27 mouse cellular contexts compared by ENCODE assay signal in the genomic region with DNA sequence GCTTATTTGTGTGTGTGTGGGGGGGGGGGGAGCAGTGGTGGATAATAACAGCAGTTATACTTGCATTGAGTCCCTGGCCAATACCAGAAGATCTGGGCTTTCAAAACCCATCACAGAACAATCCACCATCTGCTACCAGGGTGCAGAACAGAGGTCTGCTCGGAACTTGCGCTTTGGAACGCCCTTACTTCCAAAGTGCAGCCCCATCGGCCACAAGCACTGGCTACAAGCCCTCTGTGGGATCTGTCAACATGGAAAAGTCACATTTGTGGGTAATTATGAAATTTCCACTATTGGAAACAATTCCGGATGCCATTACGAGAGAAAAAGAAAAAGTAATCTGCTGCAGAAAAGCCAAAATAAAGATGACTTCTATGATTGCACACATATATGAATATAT.
"Had no signal": no experiment of that assay in that cellular context is flagged by ENCODE, and none has a peak within 500 bp of the region (broad histone marks: within the 10 kb centered on the region; RNA-seq: fewer than 3 reads in every experiment).

No protein-coding gene starts in this region.

- H3K27me3 ChIP-seq: heart, embryonic 12.5 days; hindbrain, embryonic 12.5 days; intestine, embryonic 15.5 days; kidney, embryonic 15.5 days; limb, embryonic 12.5 days; liver, embryonic 13.5 days; liver, embryonic 15.5 days had no signal

- ATAC-seq: hindbrain, embryonic 16.5 days; inflammation-experienced regulatory T-cells, adult 6 months; intestine, embryonic 15.5 days; intestine, postnatal 0 days; liver, postnatal 0 days had no signal

- H3K4me2 ChIP-seq: heart, embryonic 12.5 days; hindbrain, embryonic 12.5 days; hindbrain, embryonic 14.5 days; intestine, embryonic 15.5 days; kidney, embryonic 15.5 days; limb, embryonic 12.5 days; liver, embryonic 11.5 days; liver, embryonic 13.5 days; liver, embryonic 15.5 days had no signal

- H3K36me3 ChIP-seq: hindbrain, embryonic 10.5 days; hindbrain, embryonic 12.5 days; intestine, embryonic 15.5 days; limb, embryonic 10.5 days; limb, embryonic 12.5 days; liver, embryonic 15.5 days had no signal

- H3K9ac ChIP-seq: heart, embryonic 12.5 days; hindbrain, embryonic 12.5 days; hindbrain, embryonic 14.5 days; intestine, embryonic 15.5 days; kidney, embryonic 15.5 days; limb, embryonic 12.5 days; liver, embryonic 13.5 days; liver, embryonic 15.5 days; liver, postnatal 0 days had no signal

- DNase-seq: gastrocnemius, adult 2 months; gastrocnemius, postnatal 10 days; gastrocnemius, postnatal 25 days; heart, postnatal 10 days; heart, postnatal 4 days; kidney, adult 18-20 months; kidney, adult 9 months; kidney, postnatal 4 days; layer of hippocampus, adult 9-11 months; liver, embryonic 13.5 days; liver, postnatal 0 days had no signal

- H3K4me3 ChIP-seq: gastrocnemius, adult 2 months; heart, embryonic 10.5 days; heart, embryonic 12.5 days; hindbrain, embryonic 10.5 days; hindbrain, embryonic 12.5 days; intestine, embryonic 15.5 days; kidney, embryonic 15.5 days; left cerebral cortex, adult 2 months; limb, embryonic 10.5 days; limb, embryonic 12.5 days; liver, embryonic 13.5 days; liver, embryonic 15.5 days had no signal

- H3K27ac ChIP-seq: gastrocnemius, adult 2 months; heart, embryonic 10.5 days; hindbrain, embryonic 10.5 days; hindbrain, embryonic 12.5 days; hindbrain, embryonic 14.5 days; intestine, embryonic 15.5 days; kidney, embryonic 15.5 days; kidney, postnatal 0 days; left cerebral cortex, adult 2 months; limb, embryonic 10.5 days; limb, embryonic 12.5 days; liver, embryonic 13.5 days; liver, embryonic 15.5 days had no signal

- H3K4me1 ChIP-seq: hindbrain, embryonic 10.5 days; hindbrain, embryonic 12.5 days; intestine, embryonic 15.5 days; liver, embryonic 13.5 days; liver, embryonic 15.5 days had no signal

- H3K9me3 ChIP-seq: heart, embryonic 10.5 days; heart, embryonic 12.5 days; hindbrain, embryonic 10.5 days; hindbrain, embryonic 12.5 days; intestine, embryonic 15.5 days; kidney, embryonic 15.5 days; limb, embryonic 10.5 days; limb, embryonic 12.5 days; liver, embryonic 13.5 days; liver, embryonic 15.5 days had no signal
